Mouse (Mus musculus) lung, adult 2 months (tissue): ENCODE data around the gene Rab5a.

Experiments
- CTCF ChIP-seq: fragments of 200-500 bp; IDR thresholded peaks from 2 replicates; pipeline ENCODE4 v1.5.1; 2011; ENCODE audit warnings: mild to moderate bottlenecking, low read length, control low read depth; ENCODE audit not compliant: insufficient read depth
- POLR2A ChIP-seq: fragments of 200-500 bp; IDR thresholded peaks from 2 replicates; pipeline ENCODE4 v1.6.1; 2011; ENCODE audit warnings: low read depth, mild to moderate bottlenecking, control low read depth, low read length, borderline replicate concordance; ENCODE audit errors: extremely low read depth

- no peak for TF ChIP-seq CTCF
- no peak for TF ChIP-seq POLR2A
These were observed 49.0 kb downstream of the Rab5a start for GRCm38 (mm10) chr17:53528034-53528433.
